Mouse (Mus musculus) forebrain, embryonic 16.5 days (tissue): ENCODE results near the gene Scyl1. TPM values are rescaled to one million over a fixed set of nuclear protein-coding genes. Genes with fewer than 3 reads are reported as not detected.

Source experiments
- ATAC-seq: fragments of 200-750 bp; cut with Nextera tagmentation; 2 replicates; pipeline ENCODE4 v1.8.0; 2017; ENCODE audit warnings: mild to moderate bottlenecking, moderate library complexity
- H3K27ac ChIP-seq: fragments of 300-500 bp; sonication (generic); 2 replicates; pipeline ENCODE4 v1.5.1; 2014; ENCODE audit warnings: low read length, control low read depth
- H3K27me3 ChIP-seq: fragments of 300-500 bp; sonication (generic); replicated peaks from 2 replicates; pipeline ENCODE4 v1.6.1; 2014; ENCODE audit warnings: low read length; ENCODE audit not compliant: control insufficient read depth, insufficient read depth
- H3K36me3 ChIP-seq: fragments of 300-500 bp; sonication (generic); 2 replicates; pipeline ENCODE4 v1.6.1; 2014; ENCODE audit not compliant: control insufficient read depth, insufficient read depth
- H3K4me1 ChIP-seq: fragments of 300-500 bp; sonication (generic); replicated peaks from 2 replicates; pipeline ENCODE4 v1.6.1; 2014; ENCODE audit warnings: low read length; ENCODE audit not compliant: control insufficient read depth, insufficient read depth
- H3K4me2 ChIP-seq: fragments of 300-500 bp; sonication (generic); 2 replicates; pipeline ENCODE4 v1.6.1; 2014; ENCODE audit warnings: mild to moderate bottlenecking, low read length, control low read depth
- H3K4me3 ChIP-seq: fragments of 300-500 bp; sonication (generic); replicated peaks from 2 replicates; pipeline ENCODE4 v1.5.1; 2014; ENCODE audit warnings: mild to moderate bottlenecking, low read length, control low read depth
- H3K9ac ChIP-seq: fragments of 300-500 bp; sonication (generic); replicated peaks from 2 replicates; pipeline ENCODE4 v1.6.1; 2014; ENCODE audit warnings: low read depth, low read length, control low read depth
- H3K9me3 ChIP-seq: fragments of 300-500 bp; sonication (generic); 2 replicates; pipeline ENCODE4 v1.6.1; 2016; ENCODE audit warnings: low read length; ENCODE audit not compliant: control insufficient read depth
- WGBS: fragments of 180-500 bp; shearing (Covaris S2); extraction: QIAGEN DNeasy Blood & Tissue Kit; methylation state at CpG from one replicate; pipeline ENCODE4 v1.1.7; 2014; 5-methylcytosine and 5-hydroxymethylcytosine counted together
- polyA plus RNA-seq: library from polyadenylated mRNA; unstranded; fragments of >200 nt; fragmentation: Nextera tagmentation; extraction: Ambion mirVana; gene quantifications from 2 replicates; pipeline ENCODE4 v1.2.1, GENCODE M21; 2015

The Scyl1 gene
- polyA plus RNA-seq, 1 experiment from 2014 or later = 79.4 TPM

DNA sequence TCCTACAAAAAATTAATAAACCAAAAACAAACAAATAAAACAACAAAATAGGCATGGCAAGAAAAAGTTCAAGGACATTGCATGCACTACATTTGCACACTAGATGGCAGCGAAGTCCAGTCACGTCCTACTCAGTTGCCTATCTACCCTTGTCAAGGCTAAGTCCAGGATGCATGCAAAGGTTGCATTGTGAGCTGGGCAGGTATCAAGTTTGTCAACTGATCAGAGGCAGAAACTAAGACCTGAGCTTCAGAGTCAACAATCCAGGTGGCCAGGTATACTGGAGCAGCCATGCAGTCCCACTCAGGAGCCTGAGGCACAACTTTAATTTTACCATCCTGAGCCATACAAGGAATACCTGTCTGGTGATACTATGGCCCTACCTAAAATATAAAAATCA, 21.9 kb upstream of the Scyl1 start:
- Histone ChIP-seq H3K27me3 (no peaks in the 10 kb centered on the region), H3K4me3 (no peak overlapping the region), H3K4me1 (peaks cover 39% of the 10 kb centered on the region), H3K9me3 (no peaks in the 10 kb centered on the region), H3K36me3 (peaks cover 13% of the 10 kb centered on the region), H3K9ac (no peak overlapping the region), H3K4me2 (no peak overlapping the region), H3K27ac (no peak overlapping the region; the same call in 1 of the 2 replicates)
- peak; percentile 46 for ATAC-seq
- WGBS = 2% methylated on average over 2 of the region's 2 CpGs

DNA sequence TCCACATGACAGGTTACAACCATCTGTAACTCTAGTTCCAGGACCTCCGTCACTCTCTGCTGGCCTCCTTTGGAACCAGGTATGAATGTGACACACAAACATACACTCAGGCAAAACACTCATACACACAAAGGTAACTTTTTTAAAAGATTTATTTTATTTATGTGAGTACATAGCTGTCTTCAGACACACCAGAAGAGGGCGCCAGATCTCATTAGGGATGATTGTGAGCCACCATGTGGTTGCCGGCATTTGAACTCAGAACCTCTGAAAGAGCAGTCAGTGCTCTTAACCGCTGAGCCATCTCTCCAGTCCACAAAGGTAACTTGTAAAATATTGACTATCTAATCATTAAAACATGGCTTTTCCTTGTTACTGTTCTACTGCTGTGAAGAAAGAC, 20.1 kb upstream of the Scyl1 start:
- no peak for ATAC-seq
- WGBS = 73% methylated on average over 4 of the region's 4 CpGs
- peaks cover 23% of the 10 kb centered on the region for H3K4me1 ChIP-seq

GRCm38 (mm10) chr19:5789066-5789465, 17.8 kb upstream of the Scyl1 start:
- H3K27me3 ChIP-seq = no peaks in the 10 kb centered on the region
- 60% methylated on average over 5 of the region's 5 CpGs for WGBS
- no peak overlapping the region for H3K4me3 ChIP-seq
- H3K9ac ChIP-seq = no peak overlapping the region
- no peaks in the 10 kb centered on the region for H3K9me3 ChIP-seq
- H3K4me1 ChIP-seq = peaks cover 4% of the 10 kb centered on the region
- no peak overlapping the region for H3K27ac ChIP-seq
- ATAC-seq = no peak
- no peaks in the 10 kb centered on the region for H3K36me3 ChIP-seq
- H3K4me2 ChIP-seq = no peak overlapping the region

More for the DNA sequence above, 20.1 kb upstream of the Scyl1 start:
- H3K4me2 ChIP-seq = no peak overlapping the region
- peaks cover 6% of the 10 kb centered on the region for H3K36me3 ChIP-seq
- H3K27ac ChIP-seq = no peak overlapping the region
- H3K9ac ChIP-seq = no peak overlapping the region
- H3K9me3 ChIP-seq = no peaks in the 10 kb centered on the region
- no peaks in the 10 kb centered on the region for H3K27me3 ChIP-seq
- no peak overlapping the region for H3K4me3 ChIP-seq

DNA sequence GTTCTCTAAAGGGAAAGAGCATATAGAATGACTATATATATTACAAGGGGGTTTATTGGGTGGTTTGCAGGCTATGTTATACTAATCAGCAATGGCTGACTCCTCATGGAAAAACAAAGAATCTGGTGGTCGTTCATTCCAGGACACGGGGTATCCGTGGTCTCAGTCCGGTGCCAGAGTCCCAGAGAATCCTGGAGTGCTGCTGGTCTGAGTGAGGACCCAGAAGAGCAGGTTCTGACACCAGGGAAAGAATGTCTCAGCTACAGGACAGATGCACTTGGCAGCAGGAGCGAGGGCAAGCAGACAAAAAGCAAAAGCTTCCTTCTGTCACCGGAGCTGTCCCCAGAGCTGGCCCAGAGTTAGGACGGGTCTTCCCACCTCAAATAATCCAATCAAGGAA, 17.4 kb upstream of the Scyl1 start:
- H3K4me3 ChIP-seq = no peak overlapping the region
- no peak overlapping the region for H3K4me2 ChIP-seq
- no peaks in the 10 kb centered on the region for H3K27me3 ChIP-seq
- no peak overlapping the region for H3K27ac ChIP-seq
- H3K36me3 ChIP-seq = no peaks in the 10 kb centered on the region
- ATAC-seq = no peak
- no peak overlapping the region for H3K9ac ChIP-seq
- 0 out of 2 replicates have a peak, but pooled peaks cover 2% of the 10 kb centered on the region for H3K4me1 ChIP-seq
- no peaks in the 10 kb centered on the region for H3K9me3 ChIP-seq
- 82% methylated on average over 7 of the region's 7 CpGs for WGBS

DNA sequence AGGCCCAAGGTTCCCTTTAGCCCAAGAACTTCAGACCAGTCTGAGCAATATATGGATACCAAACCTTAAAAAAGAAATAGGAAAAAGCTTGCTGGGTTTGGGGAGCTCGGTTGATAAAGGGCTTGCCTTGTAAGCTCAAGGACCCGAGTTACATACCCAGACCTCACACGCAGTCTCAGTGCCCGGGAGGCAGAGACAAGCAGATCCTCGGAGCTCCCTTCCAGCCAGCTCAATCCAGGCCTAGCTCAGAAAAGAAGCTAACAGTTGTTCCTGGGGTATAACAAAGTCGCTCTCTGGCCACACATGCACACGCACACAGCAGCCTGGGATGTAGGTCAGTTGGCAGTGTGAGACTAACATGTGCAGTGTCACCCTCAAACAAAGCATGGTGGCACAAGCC, 16.7 kb upstream of the Scyl1 start:
- Histone ChIP-seq H3K27me3 (0 out of 2 replicates have a peak, but pooled peaks cover 2% of the 10 kb centered on the region), H3K9me3 (no peaks in the 10 kb centered on the region), H3K36me3 (no peaks in the 10 kb centered on the region), H3K4me2 (no peak overlapping the region), H3K4me3 (no peak overlapping the region), H3K4me1 (no peaks in the 10 kb centered on the region), H3K27ac (no peak overlapping the region), H3K9ac (no peak overlapping the region)
- no peak for ATAC-seq
- 89% methylated on average over 7 of the region's 7 CpGs for WGBS

DNA sequence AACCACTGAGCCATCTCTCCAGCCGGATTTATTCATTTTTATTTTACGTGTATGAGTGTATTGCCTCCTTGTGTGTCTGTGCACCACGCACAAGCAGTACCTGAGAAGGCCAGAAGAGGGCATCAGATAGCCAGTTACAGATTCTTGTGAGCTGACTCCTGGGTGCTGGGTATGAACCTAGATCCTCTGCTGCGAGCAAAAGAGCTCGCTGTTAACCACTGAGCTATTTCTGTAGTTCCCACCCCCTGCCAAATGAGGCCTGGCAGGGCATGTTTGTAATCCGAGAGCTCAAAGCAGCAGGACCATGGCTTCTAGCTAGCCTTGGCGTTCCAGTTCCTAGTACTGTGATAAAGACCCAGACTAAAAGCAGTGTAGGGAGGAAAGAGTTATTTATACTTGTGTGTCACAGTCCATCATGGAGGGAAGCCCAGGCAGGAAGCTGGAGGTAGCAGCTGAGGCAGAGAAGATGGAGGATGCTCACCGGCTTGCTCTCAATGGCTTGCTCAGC, 16.0 kb upstream of the Scyl1 start:
- peak; percentile 74 for ATAC-seq
- Histone ChIP-seq H3K27me3 (0 out of 2 replicates have a peak, but pooled peaks cover 2% of the 10 kb centered on the region), H3K9me3 (no peaks in the 10 kb centered on the region), H3K4me2 (no peak overlapping the region), H3K4me3 (no peak overlapping the region), H3K27ac (no peak overlapping the region), H3K9ac (no peak overlapping the region), H3K4me1 (no peaks in the 10 kb centered on the region), H3K36me3 (no peaks in the 10 kb centered on the region)
- WGBS = 15% methylated on average over 8 of the region's 8 CpGs

DNA sequence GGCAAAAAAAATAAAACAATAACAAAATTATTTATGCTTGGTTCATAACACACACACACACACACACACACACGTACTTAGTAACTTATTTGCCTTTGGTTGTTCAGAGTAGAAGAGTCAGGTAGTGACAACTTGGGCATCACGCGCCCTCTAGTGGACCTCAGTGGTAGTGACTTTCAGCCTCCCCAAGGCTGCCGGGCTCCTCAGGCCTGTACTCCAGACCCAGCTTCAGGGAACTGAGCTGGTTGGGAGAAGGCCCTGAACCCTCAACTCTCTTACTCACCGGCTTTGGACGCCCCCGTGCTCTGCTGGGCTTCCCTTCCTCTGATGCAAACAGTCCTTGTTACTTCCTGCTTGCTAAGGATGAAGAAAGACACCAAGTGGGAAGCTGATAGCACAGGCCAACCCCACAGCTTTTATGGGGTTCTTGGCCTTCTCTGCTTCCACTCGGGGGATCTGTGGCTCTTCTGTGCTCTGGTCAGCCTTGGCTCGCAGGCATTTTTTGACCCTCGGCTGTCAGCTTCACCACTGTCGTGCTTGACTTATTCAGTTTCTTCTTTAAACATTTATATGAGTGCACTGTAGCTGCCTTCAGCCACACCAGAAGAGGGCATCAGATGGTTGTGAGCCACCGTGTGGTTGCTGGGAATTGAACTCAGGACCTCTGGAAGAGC, 15.4 kb upstream of the Scyl1 start:
- no peak overlapping the region for H3K4me3 ChIP-seq
- no peak overlapping the region for H3K27ac ChIP-seq
- H3K4me2 ChIP-seq = no peak overlapping the region
- no peaks in the 10 kb centered on the region for H3K9me3 ChIP-seq
- H3K36me3 ChIP-seq = no peaks in the 10 kb centered on the region
- H3K4me1 ChIP-seq = no peaks in the 10 kb centered on the region
- H3K27me3 ChIP-seq = 0 out of 2 replicates have a peak, but pooled peaks cover 2% of the 10 kb centered on the region
- 12% methylated on average over 12 of the region's 12 CpGs for WGBS
- no peak overlapping the region for H3K9ac ChIP-seq
- ATAC-seq = peak; percentile 89

DNA sequence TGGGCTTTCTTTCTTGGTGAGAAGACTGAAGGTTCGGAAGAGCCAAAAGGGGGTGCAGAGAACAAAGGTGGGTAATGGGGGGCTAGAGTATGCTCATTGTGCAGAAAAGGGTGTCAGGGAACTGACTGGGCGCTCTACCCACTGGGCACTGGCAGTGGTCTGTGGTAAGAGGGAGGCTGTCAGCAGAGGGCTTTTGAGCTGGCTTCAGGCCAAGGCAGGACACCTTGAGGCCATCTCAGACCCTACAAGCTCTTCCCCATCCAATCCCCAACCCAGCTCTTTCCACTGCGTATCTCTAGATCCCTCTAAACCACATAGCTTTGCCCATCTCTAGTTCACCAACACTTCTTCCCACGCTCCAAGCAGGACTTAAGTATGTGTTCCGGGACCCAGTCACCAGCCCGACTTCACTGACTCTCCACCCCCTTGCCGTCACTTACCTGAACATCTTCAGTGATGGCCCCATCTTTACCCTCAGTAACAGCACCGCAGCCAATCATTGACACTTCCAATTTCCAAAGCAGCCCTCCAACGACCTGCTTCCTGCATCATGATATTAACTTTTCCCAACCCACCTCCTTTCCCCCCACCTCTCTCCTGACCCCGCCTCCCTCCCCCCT, 13.8 kb upstream of the Scyl1 start:
- H3K27me3 ChIP-seq = 0 out of 2 replicates have a peak, but pooled peaks cover 2% of the 10 kb centered on the region
- H3K9me3 ChIP-seq = no peaks in the 10 kb centered on the region
- H3K27ac ChIP-seq = no peak overlapping the region
- ATAC-seq = no peak
- H3K9ac ChIP-seq = no peak overlapping the region
- H3K4me2 ChIP-seq = no peak overlapping the region
- 61% methylated on average over 10 of the region's 10 CpGs for WGBS
- no peaks in the 10 kb centered on the region for H3K36me3 ChIP-seq
- H3K4me3 ChIP-seq = no peak overlapping the region
- no peaks in the 10 kb centered on the region for H3K4me1 ChIP-seq

GRCm38 (mm10) chr19:5782121-5782520, 10.9 kb upstream of the Scyl1 start:
- 94% methylated on average over 1 of the region's 1 CpGs for WGBS
- no peak for ATAC-seq
- Histone ChIP-seq H3K4me3 (no peak overlapping the region), H3K9ac (no peak overlapping the region), H3K27me3 (0 out of 2 replicates have a peak, but pooled peaks cover 2% of the 10 kb centered on the region), H3K4me1 (no peaks in the 10 kb centered on the region), H3K9me3 (no peaks in the 10 kb centered on the region), H3K4me2 (no peak overlapping the region), H3K36me3 (no peaks in the 10 kb centered on the region), H3K27ac (no peak overlapping the region)
